Mouse (Mus musculus) megakaryocyte-erythroid progenitor cell, adult 5-6 weeks (primary cell): ENCODE measurements around the gene Pus10. TPM values are rescaled to one million over a fixed set of nuclear protein-coding genes. Genes with fewer than 3 reads are reported as not detected.
A peak's percentile ranks its signal among the peaks of the same experiment; 100 is the strongest.

Experiments
- ATAC-seq: replicated peaks from 2 replicates; pipeline ENCODE4 v1.8.0; 2016; ENCODE audit warnings: mild to moderate bottlenecking, inconsistent platforms; ENCODE audit not compliant: severe bottlenecking, poor library complexity, low FRiP score, low TSS enrichment
- total RNA-seq, 2 experiments: library from RNA; stranded (forward) in 1 of 2; stranded (reverse) in 1 of 2; fragments of 200-1000, 215-1000 nt in 1 of 2; fragments of >200 nt in 1 of 2; fragmentation: Nextera tagmentation in 1 of 2; gene quantifications; 2 replicates each; pipeline ENCODE4 v1.2.3; 2014 to 2017

Gene Pus10
- total RNA-seq, 2 experiments from 2014 or later = 46.3 to 48.5 TPM

DNA sequence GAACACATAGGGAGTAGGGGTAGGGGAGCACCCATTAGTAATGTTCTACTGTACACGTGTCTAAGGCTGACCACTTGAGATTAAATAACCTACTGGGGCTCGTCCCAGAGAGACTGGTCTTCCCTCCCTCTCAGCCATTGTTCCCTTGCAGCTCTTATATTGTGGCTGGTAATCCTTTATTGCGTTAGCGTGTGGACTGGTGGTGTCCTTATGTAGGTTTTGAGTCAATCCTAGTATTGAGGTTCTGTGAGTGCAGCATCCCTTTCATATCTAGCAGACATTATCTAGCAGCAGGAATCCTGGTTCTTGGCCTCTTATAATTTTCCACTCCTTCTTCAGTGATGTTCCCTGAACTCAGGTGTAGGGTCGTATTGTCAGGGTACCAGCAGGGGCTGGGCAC is 21.2 kb downstream of the Pus10 start:
- ATAC-seq = no peak

GRCm38 (mm10) chr11:23688060-23688459 is 22.6 kb downstream of the Pus10 start:
- no peak for ATAC-seq

GRCm38 (mm10) chr11:23693286-23693685 is 27.8 kb downstream of the Pus10 start:
- ATAC-seq = no peak

DNA sequence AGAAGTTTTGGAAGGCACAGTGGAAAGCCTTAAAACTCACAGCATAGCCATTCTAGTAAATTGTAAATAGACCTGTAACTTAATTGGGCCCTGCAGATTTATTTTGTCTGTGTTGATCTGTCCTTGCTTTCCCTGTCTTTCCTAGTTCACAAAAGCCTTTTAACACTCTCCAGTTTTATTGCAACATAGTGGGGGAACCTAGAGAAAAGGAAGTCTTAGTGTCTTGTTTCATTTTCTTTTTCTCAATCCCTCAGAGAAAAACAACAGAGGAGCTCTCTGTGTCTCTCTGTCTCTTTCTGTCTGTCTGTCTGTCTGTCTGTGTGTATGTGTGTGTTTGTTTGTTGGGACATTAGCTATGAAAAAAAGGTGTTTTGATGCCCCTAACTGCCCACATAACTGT is 30.4 kb downstream of the Pus10 start:
- no peak for ATAC-seq

GRCm38 (mm10) chr11:23698526-23698925 is 33.1 kb downstream of the Pus10 start:
- no peak for ATAC-seq

DNA sequence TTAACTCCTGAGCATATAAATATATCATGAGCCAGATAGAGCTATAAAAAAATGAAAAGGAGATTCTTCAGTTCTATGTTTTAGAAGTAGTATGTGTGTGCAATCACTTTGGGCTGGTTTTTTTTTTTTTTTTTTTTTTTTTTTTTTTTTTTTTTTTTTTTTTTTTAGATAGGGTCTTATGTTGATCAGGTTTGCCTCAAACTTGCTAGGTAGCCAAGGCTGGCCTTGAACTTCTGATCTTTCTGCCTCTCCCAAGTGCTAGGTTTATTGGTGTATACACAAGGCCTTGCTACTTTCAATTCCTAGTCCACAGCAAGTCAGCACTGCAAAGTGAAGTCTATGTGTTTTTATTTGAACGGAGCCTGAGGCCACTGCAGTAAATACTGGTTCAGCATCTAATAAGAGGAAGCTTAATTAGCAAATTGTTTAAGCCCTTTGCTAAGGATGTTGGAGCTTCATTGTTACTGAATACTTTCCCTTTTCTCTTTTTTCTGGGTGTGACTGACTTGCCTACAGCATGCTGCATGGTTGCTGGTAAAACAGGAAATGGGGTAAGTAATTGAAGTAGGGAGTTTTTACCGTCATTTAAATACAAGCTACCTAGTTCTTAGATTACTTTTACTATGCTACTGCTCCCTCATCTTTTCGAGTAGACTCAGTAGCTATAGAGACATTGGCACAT is 34.1 kb downstream of the Pus10 start:
- ATAC-seq = no peak

DNA sequence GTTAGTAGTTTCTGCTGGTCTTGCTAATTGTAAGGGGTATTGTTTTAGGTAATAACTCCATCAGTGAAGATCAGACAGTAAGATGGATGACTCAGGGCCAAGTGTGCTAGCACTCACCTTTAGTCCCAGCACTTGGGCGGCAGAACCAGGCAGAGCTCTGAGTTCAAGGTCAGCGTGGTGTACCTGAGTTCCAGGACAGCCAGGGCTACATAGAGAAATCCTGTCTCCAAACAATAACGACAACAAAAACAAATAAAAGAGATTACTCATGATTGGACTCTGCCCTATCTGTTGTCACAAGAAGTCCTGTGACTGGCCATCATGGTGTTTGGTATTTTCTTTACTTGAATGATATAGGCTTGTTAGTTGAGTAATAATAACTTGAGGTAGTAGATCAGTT is 36.4 kb downstream of the Pus10 start:
- no peak for ATAC-seq

DNA sequence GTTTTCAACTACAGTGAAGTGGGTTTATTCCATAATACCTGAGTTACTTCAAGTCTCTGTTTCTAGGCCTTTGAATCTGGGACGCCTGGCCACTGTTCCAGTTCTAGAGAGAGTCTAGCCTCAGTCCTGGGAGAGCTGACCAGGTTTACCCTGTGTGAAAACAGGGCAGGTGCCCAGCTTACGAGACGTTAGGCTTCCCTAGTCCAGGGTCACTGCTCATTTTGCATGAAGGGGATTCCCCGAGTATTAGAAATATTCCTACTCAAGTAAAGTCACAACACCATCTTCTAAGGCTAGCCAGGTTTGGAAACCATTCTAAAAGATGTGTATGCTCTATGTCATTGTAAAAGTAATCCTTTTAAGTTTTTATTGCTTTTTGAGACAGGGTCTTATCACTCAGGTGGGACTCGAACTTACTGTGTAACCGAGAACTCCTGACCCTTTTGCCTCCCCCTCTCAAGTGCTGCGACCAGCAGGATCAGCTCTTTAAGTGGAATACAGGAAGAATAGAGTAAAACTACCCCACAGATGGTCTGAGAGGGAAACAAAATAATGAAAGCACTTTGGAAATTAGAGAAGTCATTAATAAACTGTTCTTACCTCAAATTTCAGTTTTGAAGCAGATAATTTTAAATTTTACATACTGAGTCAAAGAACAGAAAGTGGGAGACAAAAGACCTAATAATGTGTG is 39.3 kb downstream of the Pus10 start:
- ATAC-seq = no peak

DNA sequence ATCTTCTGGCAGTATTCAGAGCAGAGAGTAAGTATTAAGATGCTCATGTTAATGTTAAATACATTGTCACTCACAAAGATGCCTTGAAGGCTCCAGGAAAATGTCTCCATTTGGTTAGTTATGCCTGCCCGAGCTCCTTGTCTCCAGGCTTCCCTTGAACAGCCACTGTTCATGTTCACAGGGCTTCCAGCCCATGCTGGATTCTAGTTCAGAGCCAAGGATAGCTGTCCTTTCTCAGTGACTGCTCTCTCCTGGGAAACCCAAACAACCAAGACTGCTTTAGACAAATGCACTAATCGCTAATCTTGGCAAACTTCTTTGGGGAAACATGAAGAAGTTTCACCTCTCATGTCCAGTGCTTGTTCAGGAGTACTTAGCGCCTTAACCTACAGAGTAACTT is 46.8 kb downstream of the Pus10 start:
- ATAC-seq = no peak

DNA sequence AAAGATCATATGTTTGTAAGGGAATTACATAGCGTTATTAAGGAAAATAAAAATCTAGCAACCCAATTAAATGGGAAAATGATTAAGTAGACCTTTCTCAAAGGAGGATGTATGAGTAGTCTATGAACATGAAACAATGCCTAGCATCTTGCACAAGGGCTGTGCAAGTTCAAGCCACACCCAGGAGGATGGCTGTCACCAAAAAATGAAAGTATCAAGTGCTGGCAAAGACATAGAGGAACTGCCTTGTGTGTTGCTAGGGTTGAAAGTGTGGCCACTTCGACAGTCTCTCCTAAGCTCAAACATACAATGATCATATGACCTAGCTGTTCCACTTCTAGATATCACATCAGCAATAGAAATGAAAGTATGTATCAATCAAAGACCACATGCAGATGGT is 53.4 kb downstream of the Pus10 start:
- no peak for ATAC-seq

DNA sequence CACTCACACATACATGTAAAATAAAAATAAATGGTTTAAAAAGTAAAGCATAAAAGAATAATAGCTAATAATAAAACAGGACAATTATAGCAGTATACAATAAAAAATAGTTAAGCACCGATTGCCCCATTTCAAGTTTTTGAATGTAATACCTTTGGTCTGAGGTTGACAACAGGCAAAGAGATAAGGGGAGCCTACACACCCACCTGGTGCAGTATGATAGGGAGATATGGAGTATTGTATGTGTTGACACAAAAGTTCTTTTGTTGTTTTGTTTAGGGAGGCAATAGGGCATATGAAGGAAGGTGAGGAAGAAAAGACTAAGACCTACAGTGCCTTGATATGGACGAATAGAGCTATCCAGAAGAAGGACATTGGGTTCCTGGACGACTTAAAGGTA is 54.4 kb downstream of the Pus10 start:
- peak; percentile 77 for ATAC-seq

GRCm38 (mm10) chr11:23722326-23722725 is 56.9 kb downstream of the Pus10 start:
- ATAC-seq = no peak

DNA sequence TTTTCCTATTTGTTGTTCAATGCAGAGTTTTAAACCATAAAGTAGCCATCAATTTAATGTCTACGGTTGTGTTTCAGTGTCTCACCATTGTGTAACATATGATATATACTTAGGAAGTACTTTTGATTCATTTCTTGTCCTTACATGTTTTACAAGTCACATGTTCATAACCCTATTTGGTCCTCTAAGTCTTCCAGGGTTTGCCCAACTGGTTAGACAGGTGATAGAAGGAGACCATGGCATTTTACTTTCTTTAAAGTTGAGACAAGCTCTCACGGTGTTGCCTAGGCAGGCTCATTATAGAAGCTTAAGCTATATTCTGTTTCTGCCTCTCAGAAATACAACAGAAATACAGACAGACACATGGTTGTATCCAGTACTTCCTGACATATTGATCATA is 60.4 kb downstream of the Pus10 start:
- ATAC-seq = no peak

- ATAC-seq = no peak
These were observed 61.0 kb downstream of the Pus10 start for GRCm38 (mm10) chr11:23726441-23726840.

GRCm38 (mm10) chr11:23728186-23728585 is 62.7 kb downstream of the Pus10 start:
- ATAC-seq = no peak

GRCm38 (mm10) chr11:23730120-23730519 is 64.6 kb downstream of the Pus10 start:
- ATAC-seq = peak; percentile 97

GRCm38 (mm10) chr11:23732840-23733239 is 67.4 kb downstream of the Pus10 start:
- ATAC-seq = no peak

DNA sequence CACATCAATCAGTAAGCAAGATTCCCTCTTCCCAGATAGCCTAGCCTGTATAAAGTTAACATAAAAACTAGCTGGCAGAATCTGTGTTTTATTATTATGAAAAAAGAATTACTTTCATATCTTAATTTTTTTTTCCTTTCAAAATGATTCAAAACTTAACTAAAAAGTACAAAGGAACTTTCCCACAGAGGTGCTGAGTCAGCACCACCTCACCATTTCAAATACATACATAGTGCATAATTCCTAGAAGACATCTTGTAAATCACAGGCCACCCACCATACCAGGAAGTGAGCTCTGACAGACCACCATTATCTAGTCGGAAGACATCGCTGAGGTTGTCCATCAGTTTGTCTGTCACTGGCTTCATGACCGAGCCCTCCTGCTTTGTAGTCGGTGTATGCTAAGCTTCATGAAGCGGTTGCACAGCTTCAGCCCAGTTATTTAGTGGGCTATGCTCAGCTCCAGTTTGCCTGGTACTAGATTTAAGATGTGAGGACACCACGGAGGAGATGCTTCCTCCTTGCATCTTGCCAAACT is 69.3 kb downstream of the Pus10 start:
- ATAC-seq = no peak

GRCm38 (mm10) chr11:23735820-23736470 is 70.5 kb downstream of the Pus10 start:
- ATAC-seq = no peak

- ATAC-seq = peak; percentile 92
These were observed 75.4 kb downstream of the Pus10 start for GRCm38 (mm10) chr11:23740895-23741294.

DNA sequence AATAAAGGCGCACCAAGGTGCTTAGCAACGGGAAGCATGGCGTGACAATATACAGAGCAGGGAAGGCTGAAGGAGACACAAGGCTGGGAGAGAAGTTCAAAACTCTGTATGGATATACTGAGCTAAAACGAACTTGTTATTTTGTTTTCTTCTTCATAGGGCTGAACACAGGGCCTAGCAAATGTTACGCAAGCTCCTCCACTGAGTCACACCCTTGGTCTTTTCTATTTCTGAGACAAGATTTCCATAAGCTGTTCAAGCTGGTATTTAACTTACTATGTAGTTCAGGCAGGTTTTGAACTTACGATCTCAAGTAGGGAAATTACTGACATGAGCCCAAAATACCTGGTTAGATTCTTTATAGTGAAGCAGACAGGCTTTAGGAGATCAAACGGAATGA is 75.9 kb downstream of the Pus10 start:
- no peak for ATAC-seq
